Mouse (Mus musculus): Measurements from ENCODE around the gene Icmt. TPM values are rescaled to one million over a fixed set of nuclear protein-coding genes. Genes with fewer than 3 reads are reported as not detected.

Icmt gene
- polyA plus RNA-seq, 1 experiment: 35.2 TPM

DNA sequence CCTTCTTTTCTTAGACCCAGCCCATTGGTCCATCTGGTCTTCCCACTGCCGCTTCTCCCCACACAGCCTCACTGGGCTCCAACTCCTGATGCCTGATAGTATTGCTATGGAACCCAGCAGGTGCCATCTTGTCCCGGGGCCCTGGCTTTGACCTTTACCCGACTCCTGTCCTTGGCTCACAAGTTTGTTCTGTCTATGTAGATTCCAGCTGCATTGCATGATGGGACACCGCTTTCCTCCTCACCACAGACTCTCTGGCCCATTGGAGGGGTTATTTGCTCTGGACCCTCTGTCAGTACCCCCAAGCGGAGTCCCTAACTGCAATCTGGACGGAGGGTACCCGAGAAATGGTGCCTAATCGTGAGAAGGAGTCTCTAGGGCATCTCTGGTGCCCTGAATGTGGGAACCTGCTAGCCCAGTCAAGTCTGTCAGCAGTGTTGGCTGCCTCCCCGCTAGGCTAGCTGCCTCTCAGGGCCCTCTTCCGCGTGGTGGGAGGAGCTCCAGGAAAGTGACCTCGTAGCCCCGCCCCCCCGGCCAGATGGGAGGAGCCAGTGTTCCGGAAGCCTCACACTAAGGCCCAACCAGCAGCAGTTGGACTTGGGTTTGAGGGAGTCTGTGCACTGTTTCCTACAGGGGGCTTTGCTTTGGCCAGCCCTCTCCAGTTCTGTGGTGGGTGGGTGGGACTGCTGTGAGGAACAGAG lies 43.7 kb downstream of the Icmt start:
- no peak overlapping the region for H3K27ac ChIP-seq (ENCODE audit: insufficient read depth, low read length)
- TF ChIP-seq CTCF (IDR thresholded peaks at IDR 0.05; ENCODE audit: extremely low read depth, insufficient read depth, low read length): no peak
- no peak for TF ChIP-seq POLR2A (IDR thresholded peaks at IDR 0.05; ENCODE audit: extremely low read depth, insufficient read depth, low read length)
- peaks cover 19% of the 10 kb centered on the region for H3K4me1 ChIP-seq (ENCODE audit: control insufficient read depth, insufficient read depth, low read length)
- H3K4me3 ChIP-seq (ENCODE audit: insufficient read depth, low read length): peak overlapping the region; percentile 84; the same call in 1 of the 2 replicates

DNA sequence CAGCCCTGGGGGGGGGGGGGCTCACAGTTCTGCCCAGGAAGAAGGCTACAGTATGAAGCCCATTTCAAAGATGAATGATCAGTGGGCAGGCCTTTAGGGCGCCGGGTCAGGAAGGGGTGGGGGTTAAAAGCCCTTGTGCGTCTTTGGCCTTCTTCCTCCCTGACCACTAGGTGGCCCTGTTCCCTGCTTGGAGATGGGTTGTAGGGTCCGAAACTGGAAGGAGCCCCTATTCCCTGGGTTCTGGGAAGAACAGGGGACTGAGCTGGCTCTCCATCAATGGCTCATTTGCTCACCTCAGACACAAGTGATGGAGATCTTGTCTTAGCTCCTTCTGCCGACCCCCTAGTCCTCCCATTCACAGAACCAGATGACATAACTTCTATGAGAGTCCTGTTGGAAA lies 46.3 kb downstream of the Icmt start:
- Histone ChIP-seq H3K4me1 (ENCODE audit: control insufficient read depth, insufficient read depth, low read length) (peaks cover 22% of the 10 kb centered on the region), H3K4me3 (ENCODE audit: insufficient read depth, low read length) (no peak overlapping the region), H3K27ac (ENCODE audit: insufficient read depth, low read length) (no peak overlapping the region)
- no peak for TF ChIP-seq POLR2A (IDR thresholded peaks at IDR 0.05; ENCODE audit: extremely low read depth, insufficient read depth, low read length)
- TF ChIP-seq CTCF (IDR thresholded peaks at IDR 0.05; ENCODE audit: extremely low read depth, insufficient read depth, low read length): peak; percentile 72

DNA sequence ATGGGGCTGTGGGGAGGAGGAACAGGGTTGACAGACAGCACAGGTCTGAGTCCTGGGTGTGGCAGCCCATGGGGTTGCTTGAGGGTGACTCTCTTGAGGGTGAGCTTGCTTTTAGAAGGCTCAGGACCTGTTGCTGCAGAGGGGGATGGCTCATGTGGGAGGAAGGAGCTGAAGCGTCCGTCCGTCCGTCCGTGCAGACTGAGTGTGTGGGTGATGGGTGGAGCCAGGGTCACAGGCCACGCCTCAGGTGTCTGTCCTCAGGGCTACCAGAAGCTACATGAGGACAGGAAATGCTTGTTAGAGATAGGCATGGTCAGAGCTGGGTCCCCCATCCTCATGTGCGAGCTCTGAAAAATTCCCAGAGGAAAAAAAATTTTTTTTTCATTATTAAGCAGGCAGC lies 47.6 kb downstream of the Icmt start:
- peaks cover 32% of the 10 kb centered on the region for H3K4me1 ChIP-seq (ENCODE audit: control insufficient read depth, insufficient read depth, low read length)
- peak overlapping the region; percentile 4; the same call in 1 of the 2 replicates for H3K4me3 ChIP-seq (ENCODE audit: insufficient read depth, low read length)
- H3K27ac ChIP-seq (ENCODE audit: insufficient read depth, low read length): peak overlapping the region; percentile 45
- TF ChIP-seq CTCF (IDR thresholded peaks at IDR 0.05; ENCODE audit: extremely low read depth, insufficient read depth, low read length) (no peak), POLR2A (IDR thresholded peaks at IDR 0.05; ENCODE audit: extremely low read depth, insufficient read depth, low read length) (no peak)

DNA sequence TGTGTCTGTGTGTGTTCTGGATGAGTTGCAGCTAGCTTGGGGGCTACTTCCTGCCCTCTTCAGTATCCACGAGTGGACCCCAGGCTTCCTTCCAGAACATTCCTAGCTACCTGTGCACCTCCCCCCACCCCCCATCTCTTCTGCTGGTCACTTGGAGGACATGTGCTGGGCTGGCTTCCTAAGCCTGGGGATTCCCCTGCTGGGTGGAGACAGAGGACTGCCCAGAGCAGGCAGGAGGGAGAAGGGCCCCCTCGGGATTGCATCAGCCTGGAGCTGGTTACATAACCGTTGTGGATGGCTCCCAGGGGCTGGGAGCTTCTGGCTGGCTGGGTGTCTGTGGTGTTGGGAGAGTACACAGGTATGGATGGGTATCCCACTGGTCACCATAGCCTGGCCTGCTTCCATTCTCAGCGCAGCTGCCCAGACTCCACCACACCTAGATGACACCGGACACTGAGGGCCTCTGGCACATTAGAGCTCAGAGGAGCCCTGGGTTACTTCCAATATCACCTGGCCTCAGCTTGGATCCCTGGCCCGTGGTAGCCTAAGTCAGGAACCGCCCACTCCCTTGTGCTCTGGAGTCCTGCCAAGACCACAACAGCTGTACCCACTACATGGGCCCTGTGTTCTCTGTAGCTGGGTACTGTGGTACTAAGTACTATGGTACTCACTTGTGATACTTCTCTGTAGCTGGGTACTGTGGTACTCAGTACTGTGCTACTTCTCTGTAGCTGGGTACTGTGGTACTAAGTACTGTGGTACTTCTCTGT lies 48.3 kb downstream of the Icmt start:
- peaks cover 30% of the 10 kb centered on the region for H3K4me1 ChIP-seq (ENCODE audit: control insufficient read depth, insufficient read depth, low read length)

DNA sequence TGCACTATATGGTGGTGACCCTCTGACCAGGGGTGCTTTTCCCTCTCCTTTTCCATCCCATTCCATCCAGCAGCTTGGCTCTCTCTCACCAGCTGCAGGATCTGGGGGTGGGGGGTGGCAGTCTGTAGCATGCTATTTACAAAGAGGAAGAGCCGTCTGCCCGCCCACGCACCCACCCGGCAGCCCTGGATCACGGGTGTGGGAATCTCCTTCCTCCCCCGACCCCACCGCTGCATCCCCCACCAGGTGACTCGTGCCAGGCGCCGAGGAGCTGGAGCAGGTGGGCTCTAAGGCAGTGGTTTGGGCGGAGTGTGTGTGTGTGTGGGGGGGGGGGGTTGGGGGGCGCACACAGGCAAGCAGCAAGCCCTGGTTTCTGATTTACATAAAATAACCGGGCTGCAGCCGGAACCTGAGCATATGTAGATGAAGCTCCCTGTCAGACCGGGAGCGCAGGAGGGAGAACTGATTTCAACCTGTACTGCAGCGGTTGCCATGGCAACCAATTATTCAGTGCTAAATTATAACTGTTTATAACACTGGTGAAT lies 52.9 kb downstream of the Icmt start:
- peaks cover 29% of the 10 kb centered on the region for H3K4me1 ChIP-seq (ENCODE audit: control insufficient read depth, insufficient read depth, low read length)
- TF ChIP-seq CTCF (IDR thresholded peaks at IDR 0.05; ENCODE audit: extremely low read depth, insufficient read depth, low read length): no peak
- TF ChIP-seq POLR2A (IDR thresholded peaks at IDR 0.05; ENCODE audit: extremely low read depth, insufficient read depth, low read length): no peak
- H3K4me3 ChIP-seq (ENCODE audit: insufficient read depth, low read length): no peak overlapping the region
- H3K27ac ChIP-seq (ENCODE audit: insufficient read depth, low read length): peak overlapping the region; percentile 88

More for the DNA sequence above, 48.3 kb downstream of the Icmt start:
- peak overlapping the region; percentile 45 for H3K27ac ChIP-seq (ENCODE audit: insufficient read depth, low read length)
- peak overlapping the region; percentile 4; the same call in 1 of the 2 replicates for H3K4me3 ChIP-seq (ENCODE audit: insufficient read depth, low read length)
- TF ChIP-seq CTCF (IDR thresholded peaks at IDR 0.05; ENCODE audit: extremely low read depth, insufficient read depth, low read length) (no peak), POLR2A (IDR thresholded peaks at IDR 0.05; ENCODE audit: extremely low read depth, insufficient read depth, low read length) (no peak)

DNA sequence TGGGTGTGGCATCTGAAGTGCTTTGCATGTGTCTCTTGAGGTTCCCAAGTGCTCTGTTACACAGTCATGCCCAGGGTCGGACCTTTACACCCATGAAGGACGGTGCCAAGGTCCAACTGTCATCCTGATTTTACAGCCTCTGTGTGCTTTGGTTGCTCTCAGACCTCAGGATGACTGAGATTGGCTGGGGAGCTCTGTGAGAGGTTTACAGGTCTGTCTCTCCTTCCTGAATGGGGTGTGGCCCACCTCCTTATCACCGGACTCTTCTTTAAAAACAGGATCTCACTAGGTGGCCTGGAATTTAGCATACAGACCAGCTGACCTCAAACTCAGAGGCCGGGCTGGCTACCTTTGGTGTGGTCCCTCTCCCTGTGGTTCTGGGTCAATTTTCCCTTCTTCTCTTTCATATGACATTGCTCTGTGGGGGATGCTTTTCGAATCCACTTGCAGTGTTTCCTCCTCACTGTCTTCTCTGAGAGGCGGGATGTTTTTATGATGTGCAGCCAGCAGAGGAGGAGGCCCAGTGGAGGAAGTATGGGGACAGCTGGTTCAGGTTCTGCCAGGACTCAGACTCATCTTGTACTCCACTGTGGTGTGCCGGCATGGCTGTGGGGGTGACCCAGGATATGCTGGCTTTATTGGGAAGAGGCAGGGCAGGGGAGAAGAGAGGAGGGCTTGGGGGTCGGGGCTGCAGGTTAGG lies 53.8 kb downstream of the Icmt start:
- Histone ChIP-seq H3K27ac (ENCODE audit: insufficient read depth, low read length) (peak overlapping the region; percentile 77), H3K4me1 (ENCODE audit: control insufficient read depth, insufficient read depth, low read length) (peaks cover 25% of the 10 kb centered on the region), H3K4me3 (ENCODE audit: insufficient read depth, low read length) (no peak overlapping the region)
- no peak for TF ChIP-seq CTCF (IDR thresholded peaks at IDR 0.05; ENCODE audit: extremely low read depth, insufficient read depth, low read length)
- TF ChIP-seq POLR2A (IDR thresholded peaks at IDR 0.05; ENCODE audit: extremely low read depth, insufficient read depth, low read length): no peak

DNA sequence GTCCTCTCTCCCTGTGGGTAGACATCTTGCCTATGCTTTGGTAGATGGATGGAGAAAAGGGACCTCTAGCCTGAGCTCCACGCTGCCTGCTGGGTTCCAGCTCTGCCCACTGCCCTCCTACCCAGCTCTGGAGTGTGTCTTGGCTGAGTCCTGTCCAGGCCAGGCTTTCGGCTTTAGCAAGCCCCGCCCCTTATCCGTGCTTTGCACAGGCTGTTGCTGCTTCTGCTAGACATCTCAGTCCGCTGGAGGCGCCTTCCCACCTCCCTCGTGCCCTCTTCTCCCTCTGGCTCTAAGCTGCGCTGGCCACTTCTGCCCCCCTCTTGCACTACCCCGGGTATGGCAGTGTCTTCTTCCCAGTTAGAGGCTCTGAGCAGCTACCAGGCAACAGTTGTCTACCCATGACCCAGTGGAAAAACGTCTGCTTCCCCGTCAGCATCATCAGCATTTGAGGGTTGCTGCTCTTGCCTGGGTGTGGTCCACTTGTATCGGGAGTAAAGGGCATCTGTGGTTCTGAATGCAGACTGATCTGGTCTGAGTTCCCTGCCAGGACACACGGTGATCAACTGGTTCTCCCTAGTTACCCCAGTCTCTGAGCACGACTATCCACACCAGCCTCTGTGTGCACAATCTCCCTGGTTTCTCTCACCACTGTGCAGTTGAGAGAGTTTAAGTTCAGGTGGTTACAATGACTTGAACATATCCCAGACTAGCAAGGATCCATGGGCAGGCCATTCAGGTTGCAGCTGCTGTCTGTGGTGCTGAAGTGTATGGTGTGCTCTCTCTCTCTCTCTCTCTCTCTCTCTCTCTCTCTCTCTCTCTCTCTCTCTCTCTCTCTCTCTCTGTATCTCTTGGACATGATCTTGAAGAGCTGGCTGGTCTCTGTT lies 54.6 kb downstream of the Icmt start:
- H3K27ac ChIP-seq (ENCODE audit: insufficient read depth, low read length): peak overlapping the region; percentile 30; the same call in 1 of the 2 replicates
- no peak overlapping the region for H3K4me3 ChIP-seq (ENCODE audit: insufficient read depth, low read length)
- H3K4me1 ChIP-seq (ENCODE audit: control insufficient read depth, insufficient read depth, low read length): peaks cover 24% of the 10 kb centered on the region
- no peak for TF ChIP-seq CTCF (IDR thresholded peaks at IDR 0.05; ENCODE audit: extremely low read depth, insufficient read depth, low read length)
- TF ChIP-seq POLR2A (IDR thresholded peaks at IDR 0.05; ENCODE audit: extremely low read depth, insufficient read depth, low read length): no peak

DNA sequence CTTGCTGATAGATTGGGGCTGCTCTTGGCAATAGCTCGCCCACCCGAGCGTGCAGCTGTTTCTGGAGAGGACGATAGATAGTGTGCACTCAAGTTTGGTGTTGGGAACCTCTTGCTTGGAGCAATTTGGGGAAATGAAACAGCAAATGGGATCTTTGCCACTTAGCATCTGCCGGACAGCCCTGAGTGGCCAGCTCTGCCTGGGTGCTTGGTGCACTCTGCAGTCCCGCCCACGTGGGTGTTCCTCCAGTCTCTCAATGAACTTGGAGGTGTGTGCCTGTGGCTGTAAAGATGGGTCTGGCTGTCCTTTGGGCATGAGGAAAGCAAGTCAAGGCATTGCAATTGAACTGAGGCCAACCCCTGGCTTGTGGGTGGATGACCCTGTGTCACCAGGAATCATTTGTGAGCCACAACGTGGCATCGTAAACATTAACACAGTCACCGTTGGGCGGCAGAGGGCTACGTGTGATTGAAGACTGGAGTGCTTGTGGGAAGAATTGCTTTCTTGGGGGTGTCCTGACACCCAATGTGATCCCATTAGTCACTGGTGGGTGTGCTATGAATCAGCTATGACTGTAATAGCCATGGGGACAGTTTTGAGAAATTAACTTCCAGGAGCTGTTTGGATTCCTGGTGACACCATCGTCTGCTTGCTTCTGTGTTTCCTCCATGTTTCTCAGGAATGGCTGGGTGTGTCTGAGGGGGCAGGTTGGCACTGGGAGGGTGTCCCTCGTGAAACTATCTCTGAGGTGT lies 57.0 kb downstream of the Icmt start:
- Histone ChIP-seq H3K4me3 (ENCODE audit: insufficient read depth, low read length) (no peak overlapping the region), H3K4me1 (ENCODE audit: control insufficient read depth, insufficient read depth, low read length) (peaks cover 16% of the 10 kb centered on the region), H3K27ac (ENCODE audit: insufficient read depth, low read length) (no peak overlapping the region)
- TF ChIP-seq POLR2A (IDR thresholded peaks at IDR 0.05; ENCODE audit: extremely low read depth, insufficient read depth, low read length): no peak
- no peak for TF ChIP-seq CTCF (IDR thresholded peaks at IDR 0.05; ENCODE audit: extremely low read depth, insufficient read depth, low read length)

Data from cortical plate, adult 2 months (tissue).